Mouse (Mus musculus): ENCODE data around the gene Pou2f3. TPM values are rescaled to one million over a fixed set of nuclear protein-coding genes. Genes with fewer than 3 reads are reported as not detected.

Pou2f3 gene
- polyA plus RNA-seq, 2 experiments: not detected

- no peak for TF ChIP-seq EP300 (IDR thresholded peaks at IDR 0.05; ENCODE audit: low read depth)
- TF ChIP-seq CTCF (IDR thresholded peaks at IDR 0.05; ENCODE audit: low read depth): no peak
- DNase-seq (ENCODE audit: low read depth in 3 of 3, low spot score in 3 of 3) (no peak), ATAC-seq (ENCODE audit: insufficient read depth) (no peak)
- H3K4me1 ChIP-seq (replicated peaks; ENCODE audit: control insufficient read depth in 2 of 2, insufficient read depth in 2 of 2, low read length in 1 of 2): peaks cover 37 to 57% of the 10 kb centered on the region in 2 experiments
- H3K27ac ChIP-seq: no peak overlapping the region
- WGBS (ENCODE audit: insufficient replicate concordance): 48% methylated on average over 7 of the region's 7 CpGs
- H3K36me3 ChIP-seq (replicated peaks; ENCODE audit: control insufficient read depth, insufficient read depth, low read depth): no peaks in the 10 kb centered on the region
- no peaks in the 10 kb centered on the region for H3K27me3 ChIP-seq (ENCODE audit: control insufficient read depth, insufficient read depth, low read length)
- H3K4me3 ChIP-seq (ENCODE audit: insufficient read depth in 1 of 2, low read depth in 2 of 2, low read length in 2 of 2): no peak overlapping the region
- no peaks in the 10 kb centered on the region for H3K9me3 ChIP-seq (ENCODE audit: control insufficient read depth, low read length)
- H3K4me2 ChIP-seq (ENCODE audit: low read depth): no peak overlapping the region
- H3K9ac ChIP-seq (replicated peaks): no peak overlapping the region
Measured at GRCm38 (mm10) chr9:43245801-43246570, 35.8 kb upstream of the Pou2f3 start.

GRCm38 (mm10) chr9:43242432-43242831 lies 32.3 kb upstream of the Pou2f3 start:
- ATAC-seq (ENCODE audit: insufficient read depth): peak; percentile 4; the same call in 1 of the 2 replicates

DNA sequence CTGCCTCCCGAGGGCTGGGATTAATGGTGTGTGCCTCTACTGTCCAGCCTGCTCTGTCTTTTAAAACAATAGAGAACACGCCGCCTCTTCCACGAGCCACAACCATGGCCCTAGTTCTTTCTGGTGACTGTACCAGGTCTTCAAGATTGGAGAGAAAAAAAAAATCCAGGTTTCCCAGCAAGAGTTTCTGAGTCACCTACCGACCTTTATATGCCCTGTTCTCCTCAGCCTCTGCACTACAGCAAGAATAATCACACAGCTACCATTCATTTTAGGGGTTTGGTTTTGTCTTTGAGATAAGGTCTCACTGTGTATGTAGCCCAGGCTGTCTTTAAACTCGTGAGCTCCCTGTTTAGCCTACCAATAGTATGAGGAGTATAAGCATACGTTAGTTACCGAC lies 31.8 kb upstream of the Pou2f3 start:
- Histone ChIP-seq H3K36me3 (replicated peaks; ENCODE audit: control insufficient read depth, insufficient read depth, low read depth) (no peaks in the 10 kb centered on the region), H3K9me3 (ENCODE audit: control insufficient read depth, low read length) (no peaks in the 10 kb centered on the region), H3K4me1 (replicated peaks; ENCODE audit: control insufficient read depth in 2 of 2, insufficient read depth in 2 of 2, low read length in 1 of 2) (peaks cover 52 to 71% of the 10 kb centered on the region in 2 experiments), H3K27me3 (ENCODE audit: control insufficient read depth, insufficient read depth, low read length) (no peaks in the 10 kb centered on the region), H3K9ac (replicated peaks) (peak overlapping the region; percentile 18; the same call in 1 of the 2 replicates), H3K4me3 (ENCODE audit: insufficient read depth in 1 of 2, low read depth in 2 of 2, low read length in 2 of 2) (0 out of 4 replicates have a peak overlapping the region, but pooled peaks of 1 of the 2 experiments have one; percentile 3), H3K4me2 (ENCODE audit: low read depth) (peak overlapping the region; percentile 41), H3K27ac (peak overlapping the region; percentile 64)
- DNase-seq (ENCODE audit: low read depth in 3 of 3, low spot score in 3 of 3) (no peak), ATAC-seq (ENCODE audit: insufficient read depth) (no peak)
- WGBS (ENCODE audit: insufficient replicate concordance): 30% methylated on average over 8 of the region's 8 CpGs
- TF ChIP-seq CTCF (IDR thresholded peaks at IDR 0.05; ENCODE audit: low read depth) (no peak), EP300 (IDR thresholded peaks at IDR 0.05; ENCODE audit: low read depth) (no peak)

More at GRCm38 (mm10) chr9:43242432-43242831, 32.3 kb upstream of the Pou2f3 start:
- H3K27me3 ChIP-seq (ENCODE audit: control insufficient read depth, insufficient read depth, low read length): no peaks in the 10 kb centered on the region
- H3K4me2 ChIP-seq (ENCODE audit: low read depth): peak overlapping the region; percentile 41
- TF ChIP-seq EP300 (IDR thresholded peaks at IDR 0.05; ENCODE audit: low read depth): peak; percentile 60
- no peak for TF ChIP-seq CTCF (IDR thresholded peaks at IDR 0.05; ENCODE audit: low read depth)
- H3K36me3 ChIP-seq (replicated peaks; ENCODE audit: control insufficient read depth, insufficient read depth, low read depth): no peaks in the 10 kb centered on the region
- no peaks in the 10 kb centered on the region for H3K9me3 ChIP-seq (ENCODE audit: control insufficient read depth, low read length)
- peak overlapping the region; percentile 64 for H3K27ac ChIP-seq
- WGBS (ENCODE audit: insufficient replicate concordance): 7% methylated on average over 5 of the region's 5 CpGs
- 0 out of 4 replicates have a peak overlapping the region, but pooled peaks of 1 of the 2 experiments have one; percentile 3 for H3K4me3 ChIP-seq (ENCODE audit: insufficient read depth in 1 of 2, low read depth in 2 of 2, low read length in 2 of 2)
- peak overlapping the region; percentile 1; the same call in 1 of the 2 replicates for H3K9ac ChIP-seq (replicated peaks)
- peaks cover 49 to 70% of the 10 kb centered on the region in 2 experiments for H3K4me1 ChIP-seq (replicated peaks; ENCODE audit: control insufficient read depth in 2 of 2, insufficient read depth in 2 of 2, low read length in 1 of 2)
- no peak for DNase-seq (ENCODE audit: low read depth in 3 of 3, low spot score in 3 of 3)

- no peak overlapping the region for H3K4me3 ChIP-seq (ENCODE audit: insufficient read depth in 1 of 2, low read depth in 2 of 2, low read length in 2 of 2)
- H3K9ac ChIP-seq (replicated peaks): peak overlapping the region; percentile 9; the same call in 1 of the 2 replicates
- TF ChIP-seq EP300 (IDR thresholded peaks at IDR 0.05; ENCODE audit: low read depth): no peak
- TF ChIP-seq CTCF (IDR thresholded peaks at IDR 0.05; ENCODE audit: low read depth): no peak
- ATAC-seq (ENCODE audit: insufficient read depth): no peak
- H3K4me1 ChIP-seq (replicated peaks; ENCODE audit: control insufficient read depth in 2 of 2, insufficient read depth in 2 of 2, low read length in 1 of 2): peaks cover 50 to 73% of the 10 kb centered on the region in 2 experiments
- no peak overlapping the region; the same call in 1 of the 2 replicates for H3K4me2 ChIP-seq (ENCODE audit: low read depth)
- H3K27ac ChIP-seq: peak overlapping the region; percentile 91
- DNase-seq (ENCODE audit: low read depth in 3 of 3, low spot score in 3 of 3): no peak
- H3K27me3 ChIP-seq (ENCODE audit: control insufficient read depth, insufficient read depth, low read length): no peaks in the 10 kb centered on the region
- no peaks in the 10 kb centered on the region for H3K36me3 ChIP-seq (replicated peaks; ENCODE audit: control insufficient read depth, insufficient read depth, low read depth)
- 20% methylated on average over 4 of the region's 4 CpGs for WGBS (ENCODE audit: insufficient replicate concordance)
- H3K9me3 ChIP-seq (ENCODE audit: control insufficient read depth, low read length): no peaks in the 10 kb centered on the region
Measured at GRCm38 (mm10) chr9:43241291-43241690, 31.1 kb upstream of the Pou2f3 start.

GRCm38 (mm10) chr9:43240594-43240900 lies 30.4 kb upstream of the Pou2f3 start:
- Histone ChIP-seq H3K9ac (replicated peaks) (peak overlapping the region; percentile 6), H3K27me3 (ENCODE audit: control insufficient read depth, insufficient read depth, low read length) (no peaks in the 10 kb centered on the region), H3K4me1 (replicated peaks; ENCODE audit: control insufficient read depth in 2 of 2, insufficient read depth in 2 of 2, low read length in 1 of 2) (peaks cover 55 to 74% of the 10 kb centered on the region in 2 experiments), H3K9me3 (ENCODE audit: control insufficient read depth, low read length) (no peaks in the 10 kb centered on the region), H3K36me3 (replicated peaks; ENCODE audit: control insufficient read depth, insufficient read depth, low read depth) (peaks cover 4% of the 10 kb centered on the region), H3K4me2 (ENCODE audit: low read depth) (peak overlapping the region; percentile 72), H3K4me3 (ENCODE audit: insufficient read depth in 1 of 2, low read depth in 2 of 2, low read length in 2 of 2) (peak overlapping the region; percentile 74 to 86; a peak in 2 of 4 replicates), H3K27ac (peak overlapping the region; percentile 91)
- TF ChIP-seq EP300 (IDR thresholded peaks at IDR 0.05; ENCODE audit: low read depth): no peak
- no peak for TF ChIP-seq CTCF (IDR thresholded peaks at IDR 0.05; ENCODE audit: low read depth)
- ATAC-seq (ENCODE audit: insufficient read depth) (no peak), DNase-seq (ENCODE audit: low read depth in 3 of 3, low spot score in 3 of 3) (no peak)
- WGBS (ENCODE audit: insufficient replicate concordance): 30% methylated on average over 2 of the region's 2 CpGs

Data from liver, embryonic 14.5 days (tissue).